Comparison of ENCODE assay signal across 24 mouse cellular contexts in genomic region chr3:65002578-65002977, GRCm38 (mm10).
A peak's percentile ranks its signal among the peaks of the same experiment; 100 is the strongest.
DNase-seq lines count a peak whose midpoint lies in the region; ATAC-seq and TF ChIP-seq lines count a peak whose summit lies in the region.
"Had no signal": no experiment of that assay in that cellular context is flagged by ENCODE, and none has a peak within 500 bp of the region (broad histone marks: within the 10 kb centered on the region; RNA-seq: fewer than 3 reads in every experiment).

No protein-coding gene starts in this region.

- no peak overlapping the region for H3K4me2 ChIP-seq in CH12.LX (ENCODE audit: insufficient read depth, low read depth, poor library complexity, severe bottlenecking)
- H3K4me2 ChIP-seq: embryonic facial prominence, embryonic 13.5 days; embryonic facial prominence, embryonic 15.5 days; forebrain, embryonic 13.5 days; forebrain, embryonic 15.5 days had no signal

- no peak overlapping the region for H3K4me3 ChIP-seq in layer of hippocampus, adult 2 months
- no peak overlapping the region for H3K4me3 ChIP-seq in CH12.LX (replicated peaks in 1 of 3; ENCODE audit: low read depth in 2 of 3, low read length in 2 of 3, poor library complexity in 1 of 3)
- H3K4me3 ChIP-seq: embryonic facial prominence, embryonic 13.5 days; embryonic facial prominence, embryonic 15.5 days; forebrain, embryonic 13.5 days; forebrain, embryonic 15.5 days had no signal

- no peaks in the 10 kb centered on the region for H3K27me3 ChIP-seq in CH12.LX (replicated peaks)
- H3K27me3 ChIP-seq: embryonic facial prominence, embryonic 13.5 days; embryonic facial prominence, embryonic 15.5 days; forebrain, embryonic 13.5 days; forebrain, embryonic 15.5 days had no signal

- no peaks in the 10 kb centered on the region for H3K36me3 ChIP-seq in CH12.LX (replicated peaks in 1 of 2; ENCODE audit: control insufficient read depth in 1 of 2, insufficient read depth in 1 of 2, low read length in 1 of 2)
- H3K36me3 ChIP-seq: embryonic facial prominence, embryonic 13.5 days; embryonic facial prominence, embryonic 15.5 days; forebrain, embryonic 15.5 days had no signal

- ATAC-seq in megakaryocyte progenitor cell, adult 5-6 weeks (replicated peaks; ENCODE audit: poor library complexity) = peak; percentile 29; the same call in 1 of the 2 replicates
- no peak for ATAC-seq in erythroblast, adult 5-6 weeks (replicated peaks; ENCODE audit: low FRiP score, poor library complexity, severe bottlenecking)
- ATAC-seq: CD4-positive, CD25-positive, alpha-beta regulatory T cell, adult 4 months; forebrain, embryonic 13.5 days; forebrain, embryonic 15.5 days; forebrain, postnatal 0 days had no signal

- H3K4me1 ChIP-seq in CH12.LX (ENCODE audit: control insufficient read depth in 1 of 2, insufficient read depth in 2 of 2) = peaks cover 0 to 8% of the 10 kb centered on the region in 2 experiments; a peak in 1 of 4 replicates
- H3K4me1 ChIP-seq: embryonic facial prominence, embryonic 13.5 days; embryonic facial prominence, embryonic 15.5 days; forebrain, embryonic 13.5 days; forebrain, embryonic 15.5 days had no signal

- no peak for TF ChIP-seq EP300 in CH12.LX (IDR thresholded peaks at IDR 0.05; ENCODE audit: low read length)

- dilution Hi-C loops in CH12.LX (cut with MboI; ENCODE audit: extremely low pct_ligation_motif_present, extremely low pct_unique_long_range_greater_than_20kb, low sequenced_read_pairs) = no loop called here

- no peaks in the 10 kb centered on the region for H3K79me2 ChIP-seq in CH12.LX (replicated peaks; ENCODE audit: control insufficient read depth, extremely low read depth, insufficient read depth, poor library complexity, severe bottlenecking)

- DNase-seq in layer of hippocampus, adult 2 months (ENCODE audit: low spot score in 2 of 2) = no peak
- DNase-seq in layer of hippocampus, adult 9-11 months = no peak
- DNase-seq in 3T3-L1 (ENCODE audit: low read depth, low spot score) (peak; percentile 50), CH12.LX (ENCODE audit: extremely low read depth) (peak; percentile 6)
- DNase-seq in thymus, postnatal 14 days = no peak
- DNase-seq: adrenal gland, adult 2 months; adrenal gland, postnatal 10 days; adrenal gland, postnatal 25 days; B cell, adult 2 months; cerebellum, adult 11 months; cerebellum, adult 18-20 months; cerebellum, adult 8-10 months; cerebellum, adult 9-11 months; cerebellum, postnatal 14 days; cerebellum, postnatal 36 days; embryo, embryonic 11 days; forebrain, postnatal 0 days had no signal

- no peak for TF ChIP-seq POLR2A in CH12.LX (IDR thresholded peaks at IDR 0.05; ENCODE audit: low read depth, low read length)

- no peak overlapping the region for H3K27ac ChIP-seq in layer of hippocampus, adult 2 months
- H3K27ac ChIP-seq in CH12.LX (ENCODE audit: insufficient read depth, low read depth) = no peak overlapping the region
- H3K27ac ChIP-seq: embryonic facial prominence, embryonic 13.5 days; embryonic facial prominence, embryonic 15.5 days; forebrain, embryonic 13.5 days; forebrain, embryonic 15.5 days had no signal

- in situ Hi-C loops in CH12.LX (cut with MboI; ENCODE audit: low pct_ligation_motif_present, low pct_unique_long_range_greater_than_20kb, low sequenced_read_pairs) = no loop called here

- TF ChIP-seq CTCF in layer of hippocampus, adult 2 months (conservative IDR thresholded peaks at IDR 0.05) = peak; percentile 54
- peak in 1 of 2 experiments; percentile 14; a peak in 1 of 4 replicates for TF ChIP-seq CTCF in CH12.LX (conservative IDR thresholded peaks at IDR 0.05 in 1 of 2, IDR thresholded peaks at IDR 0.05 in 1 of 2; ENCODE audit: low read depth in 2 of 2, low read length in 2 of 2)

- H3K9me3 ChIP-seq in CH12.LX (replicated peaks; ENCODE audit: low read length) = no peaks in the 10 kb centered on the region
- H3K9me3 ChIP-seq: embryonic facial prominence, embryonic 13.5 days; embryonic facial prominence, embryonic 15.5 days; forebrain, embryonic 13.5 days; forebrain, embryonic 15.5 days had no signal

- TF ChIP-seq RAD21 in CH12.LX (IDR thresholded peaks at IDR 0.05; ENCODE audit: low read depth, low read length) = no peak; the same call in 1 of the 2 replicates

- H3K9ac ChIP-seq in CH12.LX (ENCODE audit: insufficient read depth, low read depth) = no peak overlapping the region
- H3K9ac ChIP-seq: embryonic facial prominence, embryonic 13.5 days; embryonic facial prominence, embryonic 15.5 days; forebrain, embryonic 13.5 days; forebrain, embryonic 15.5 days; forebrain, postnatal 0 days had no signal

TF ChIP-seq in CH12.LX, 34 proteins besides CTCF, POLR2A, EP300 and RAD21:
- TF ChIP-seq TCF12 (IDR thresholded peaks at IDR 0.05; ENCODE audit: low read depth, low read length) = no peak
- TF ChIP-seq IRF4 (IDR thresholded peaks at IDR 0.05; ENCODE audit: low read depth, low read length) = no peak
- TF ChIP-seq SMC3 (IDR thresholded peaks at IDR 0.05; ENCODE audit: low read depth, low read length) = no peak
- TF ChIP-seq NELFE (IDR thresholded peaks at IDR 0.05; ENCODE audit: low read depth, low read length) = no peak
- no peak for TF ChIP-seq UBTF (IDR thresholded peaks at IDR 0.05; ENCODE audit: low read depth, low read length)
- TF ChIP-seq GABPA (IDR thresholded peaks at IDR 0.05; ENCODE audit: insufficient replicate concordance, low read depth, low read length) = no peak
- no peak for TF ChIP-seq JUN (IDR thresholded peaks at IDR 0.05; ENCODE audit: insufficient read depth, low read depth, low read length)
- no peak for TF ChIP-seq BHLHE40 (IDR thresholded peaks at IDR 0.05; ENCODE audit: low read depth, low read length)
- no peak for TF ChIP-seq USF2 (conservative IDR thresholded peaks at IDR 0.05; ENCODE audit: low read depth, low read length)
- TF ChIP-seq SIN3A (IDR thresholded peaks at IDR 0.05; ENCODE audit: low read length) = no peak
- no peak for TF ChIP-seq CHD1 (IDR thresholded peaks at IDR 0.05; ENCODE audit: low read depth, low read length)
- no peak for TF ChIP-seq MYC (IDR thresholded peaks at IDR 0.05; ENCODE audit: low read depth, low read length)
- TF ChIP-seq MAX (IDR thresholded peaks at IDR 0.05; ENCODE audit: low read length) = no peak

Comparison
In these comparisons a context has a peak if more than half of its experiments do, and no peak if none do; other contexts are left out.
1. DNase-seq: peak in 3T3-L1 (single experiment) and CH12.LX (single experiment); none in layer of hippocampus, adult 2 months (0 of 2), layer of hippocampus, adult 9-11 months (single experiment) and thymus, postnatal 14 days (single experiment).